Mouse (Mus musculus) c-Kit-negative CD71-positive TER-119-positive erythroid progenitor cells, embryonic 14.5 days (primary cell): ENCODE data around the gene Gm20820.
"Not testable (repeated sequence)": the region's sequence is repeated elsewhere in the genome, so short reads cannot be mapped to it uniquely, and the experiment has no call there.

Experiments
- DNase-seq: peaks from one replicate; pipeline ENCODE4 v3.0.0-alpha.2; 2013; ENCODE audit warnings: low read depth, low spot score

Gene Gm20820

GRCm38 (mm10) chrY:86061472-86061871, at the start of gene Gm20820:
TSS of gene Gm20820 (plus strand) at chrY:86061772.
- not testable (repeated sequence) for DNase-seq
